ENCODE assay signal across 23 mouse cellular contexts in the genomic region with DNA sequence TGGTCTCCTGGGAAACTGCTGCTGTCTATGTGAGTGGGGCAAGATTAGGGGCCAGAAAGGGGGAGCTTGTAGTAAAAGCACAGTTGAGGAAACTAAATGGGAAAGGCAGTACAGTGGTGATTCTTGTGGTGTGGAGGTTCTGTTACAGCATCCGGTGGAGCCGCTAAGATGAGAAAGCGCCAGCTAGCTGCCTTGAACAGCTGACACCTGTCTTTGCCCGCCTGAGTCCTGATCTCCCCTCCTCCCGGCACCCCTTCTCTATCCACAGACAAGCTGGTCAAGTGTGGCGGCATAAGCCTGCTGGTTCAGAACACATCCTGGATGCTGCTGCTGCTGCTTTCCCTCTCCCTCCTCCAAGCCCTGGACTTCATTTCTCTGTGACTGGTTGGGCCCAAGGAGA. TPM values are rescaled to one million over a fixed set of nuclear protein-coding genes. Genes with fewer than 3 reads are reported as not detected.
A peak's percentile ranks its signal among the peaks of the same experiment; 100 is the strongest.
DNase-seq lines count a peak whose midpoint lies in the region; ATAC-seq and TF ChIP-seq lines count a peak whose summit lies in the region.
"Had no signal": no experiment of that assay in that cellular context is flagged by ENCODE, and none has a peak within 500 bp of the region (broad histone marks: within the 10 kb centered on the region; RNA-seq: fewer than 3 reads in every experiment).

No protein-coding gene starts in this region.

- no peaks in the 10 kb centered on the region for H3K36me3 ChIP-seq in myocyte (ENCODE audit: control insufficient read depth, insufficient read depth)
- no peaks in the 10 kb centered on the region for H3K36me3 ChIP-seq in forebrain, embryonic 14.5 days (ENCODE audit: control insufficient read depth, insufficient read depth, low read length)
- H3K36me3 ChIP-seq: embryonic facial prominence, embryonic 12.5 days; heart, embryonic 12.5 days; hindbrain, embryonic 12.5 days; intestine, embryonic 15.5 days had no signal

- 74% methylated on average over 6 of the region's 6 CpGs for WGBS in forebrain, embryonic 14.5 days

- H3K4me3 ChIP-seq in left cerebral cortex, adult 2 months = peak overlapping the region; percentile 13; the same call in 1 of the 2 replicates
- no peak overlapping the region for H3K4me3 ChIP-seq in myocyte
- no peak overlapping the region for H3K4me3 ChIP-seq in forebrain, embryonic 14.5 days (ENCODE audit: low read depth, low read length)
- H3K4me3 ChIP-seq: embryonic facial prominence, embryonic 12.5 days; heart, embryonic 12.5 days; hindbrain, embryonic 12.5 days; intestine, embryonic 15.5 days had no signal

- intact Hi-C loops in left cerebral cortex, adult 2 months (cut with DNase I) = no loop called here
- intact Hi-C loops in left cerebral cortex, postnatal 4 days (cut with DNase I) = no loop called here

- no peak overlapping the region for H3K9ac ChIP-seq in forebrain, embryonic 14.5 days (ENCODE audit: low read length)
- H3K9ac ChIP-seq: embryonic facial prominence, embryonic 12.5 days; heart, embryonic 12.5 days; hindbrain, embryonic 12.5 days; intestine, embryonic 15.5 days had no signal

- TF ChIP-seq CTCF in left cerebral cortex, adult 2 months (IDR thresholded peaks at IDR 0.05) = no peak

- no peak for DNase-seq in left cerebral cortex, adult 2 months (ENCODE audit: extremely low spot score in 1 of 2, low spot score in 2 of 2)
- no peak for DNase-seq in left cerebral cortex, postnatal 4 days
- DNase-seq in T-cell, adult 2 months (ENCODE audit: low spot score) = peak; percentile 69
- DNase-seq in thymus, postnatal 25 days = peak; percentile 84
- no peak for DNase-seq in cerebellum, adult 9-10 months
- no peak for DNase-seq in forebrain, embryonic 14.5 days (ENCODE audit: low spot score)
- no peak for DNase-seq in kidney, adult 9 months
- DNase-seq: adrenal gland, postnatal 14 days; heart, postnatal 14 days; liver; lung, postnatal 10 days; midbrain, embryonic 14.5 days had no signal

- no peaks in the 10 kb centered on the region for H3K9me3 ChIP-seq in forebrain, embryonic 14.5 days (replicated peaks; ENCODE audit: control insufficient read depth, low read length)
- H3K9me3 ChIP-seq: embryonic facial prominence, embryonic 12.5 days; heart, embryonic 12.5 days; hindbrain, embryonic 12.5 days; intestine, embryonic 15.5 days had no signal

- no peaks in the 10 kb centered on the region for H3K79me2 ChIP-seq in myocyte (ENCODE audit: control insufficient read depth, insufficient read depth)

- no peak overlapping the region for H3K4me2 ChIP-seq in myocyte (ENCODE audit: low read depth)
- H3K4me2 ChIP-seq in forebrain, embryonic 14.5 days (ENCODE audit: low read length) = no peak overlapping the region
- H3K4me2 ChIP-seq: embryonic facial prominence, embryonic 12.5 days; heart, embryonic 12.5 days; hindbrain, embryonic 12.5 days; intestine, embryonic 15.5 days had no signal

- no peaks in the 10 kb centered on the region for H3K27me3 ChIP-seq in myocyte (ENCODE audit: control insufficient read depth, insufficient read depth, insufficient read length)
- H3K27me3 ChIP-seq in forebrain, embryonic 14.5 days (replicated peaks; ENCODE audit: control insufficient read depth, insufficient read depth, low read length) = peaks cover 22% of the 10 kb centered on the region
- H3K27me3 ChIP-seq: Patski had no signal

- no peak overlapping the region for H3ac ChIP-seq in myocyte (ENCODE audit: control insufficient read depth, insufficient read length)

- H3K4me1 ChIP-seq in forebrain, embryonic 14.5 days (ENCODE audit: control insufficient read depth, insufficient read depth, low read length) = peaks cover 3% of the 10 kb centered on the region; the same call in 1 of the 2 replicates

- peak overlapping the region; percentile 81; the same call in 1 of the 2 replicates for H3K27ac ChIP-seq in left cerebral cortex, adult 2 months
- no peak overlapping the region for H3K27ac ChIP-seq in forebrain, embryonic 14.5 days (ENCODE audit: low read depth, low read length)
- H3K27ac ChIP-seq: embryonic facial prominence, embryonic 12.5 days; hindbrain, embryonic 12.5 days; intestine, embryonic 15.5 days had no signal

- no peak for TF ChIP-seq POLR2A in myocyte (IDR thresholded peaks at IDR 0.05; ENCODE audit: insufficient read length, low read depth)

- no peak for ATAC-seq in forebrain, embryonic 14.5 days
- ATAC-seq: forebrain, embryonic 16.5 days; intestine, embryonic 15.5 days; Patski had no signal

TF ChIP-seq in myocyte, 11 proteins besides CTCF, POLR2A, EP300 and RAD21:
- no peak for TF ChIP-seq MAX (IDR thresholded peaks at IDR 0.05; ENCODE audit: low read depth)
- TF ChIP-seq MYOG (IDR thresholded peaks at IDR 0.05; ENCODE audit: control insufficient read depth in 1 of 3, insufficient read depth in 1 of 3, insufficient read length in 2 of 3, low read depth in 2 of 3) = peak in 2 of 3 experiments; percentile 72 to 91
- peak; percentile 76 for TF ChIP-seq TCF3 (IDR thresholded peaks at IDR 0.05; ENCODE audit: insufficient read length, low read depth)
- TF ChIP-seq MYOD1 (IDR thresholded peaks at IDR 0.05; ENCODE audit: control insufficient read depth in 1 of 3, insufficient read length in 2 of 3, low read depth in 2 of 3) = peak in 2 of 3 experiments; percentile 95 to 96
- peak; percentile 43 for TF ChIP-seq TCF12 (IDR thresholded peaks at IDR 0.05; ENCODE audit: insufficient read depth, poor library complexity, severe bottlenecking)
TF ChIP-seq in myocyte: peak in this region for 4.

RNA-seq across cellular contexts. Expression of a gene that starts 3.9 kb away (rescaled TPM):
- 100 to 1,000 TPM; 838 to 856 TPM for total RNA-seq in left cerebral cortex, adult 2 months (2021)
- 100 to 1,000 TPM; 130 to 177 TPM for total RNA-seq in left cerebral cortex, postnatal 4 days (2021)
- polyA plus RNA-seq in myocyte (2012; fragmentation: generic; extraction: Trizol) = not detected
- 3.6 and 5.0 TPM in 2 replicates for polyA plus RNA-seq in forebrain, embryonic 14.5 days (2014; fragmentation: Nextera tagmentation; extraction: Ambion mirVana)
- polyA plus RNA-seq: hindbrain, embryonic 12.5 days; Patski had no signal

RNA-seq across cellular contexts. Expression of a gene that starts 19.8 kb away (rescaled TPM):
- total RNA-seq in left cerebral cortex, adult 2 months (2021) = 100 to 1,000 TPM in 1 of 2 experiments, 10 to 100 TPM in 1; 99.3 to 120 TPM
- 10 to 100 TPM; 30.2 to 31.9 TPM for total RNA-seq in left cerebral cortex, postnatal 4 days (2021)
- 17.0 TPM for polyA plus RNA-seq in myocyte (2012; fragmentation: generic; extraction: Trizol)
- polyA plus RNA-seq in forebrain, embryonic 14.5 days (2014; fragmentation: Nextera tagmentation; extraction: Ambion mirVana) = 6.9 and 8.2 TPM in 2 replicates

RNA-seq across cellular contexts. Expression of a gene that starts 54.5 kb away (rescaled TPM):
- total RNA-seq in left cerebral cortex, adult 2 months (2021) = 1 to 10 TPM in 1 of 2 experiments, under 1 TPM in 1; 0.82 to 1.6 TPM
- total RNA-seq in left cerebral cortex, postnatal 4 days (2021) = not detected
- polyA plus RNA-seq in myocyte (2012; fragmentation: generic; extraction: Trizol) = 0.01 TPM
- 0.31 TPM in 1 of 2 replicates, not detected in the other for polyA plus RNA-seq in forebrain, embryonic 14.5 days (2014; fragmentation: Nextera tagmentation; extraction: Ambion mirVana)
- total RNA-seq: adrenal gland, postnatal 14 days; gastrocnemius, adult 18-20 months; heart, postnatal 14 days; megakaryocyte, adult 5-6 weeks had no signal
- polyA plus RNA-seq: forebrain, embryonic 16.5 days; heart, embryonic 12.5 days; large intestine, adult 2 months; liver, embryonic 16.5 days had no signal

RNA-seq across cellular contexts. Expression of a gene that starts 60.0 kb away (rescaled TPM):
- total RNA-seq in left cerebral cortex, adult 2 months (2021) = 10 to 100 TPM; 14.2 to 15.3 TPM
- total RNA-seq in left cerebral cortex, postnatal 4 days (2021) = 10 to 100 TPM in 1 of 2 experiments, 1 to 10 TPM in 1; 5.3 to 10.6 TPM
- polyA plus RNA-seq in myocyte (2012; fragmentation: generic; extraction: Trizol) = 0.61 TPM
- 2.6 and 3.2 TPM in 2 replicates for polyA plus RNA-seq in forebrain, embryonic 14.5 days (2014; fragmentation: Nextera tagmentation; extraction: Ambion mirVana)

Comparison
In these comparisons a context has a peak if more than half of its experiments do, and no peak if none do; other contexts are left out.
1. RNA of a gene that starts 3.9 kb away (total RNA-seq): 838 to 856 TPM in left cerebral cortex, adult 2 months; 130 to 177 TPM in left cerebral cortex, postnatal 4 days; every median in the first group is over 4 times any median in the second.
2. DNase-seq: peak in T-cell, adult 2 months (single experiment) and thymus, postnatal 25 days (single experiment); none in left cerebral cortex, adult 2 months (0 of 2), left cerebral cortex, postnatal 4 days (single experiment), cerebellum, adult 9-10 months (single experiment), forebrain, embryonic 14.5 days (single experiment) and kidney, adult 9 months (single experiment).